Mouse (Mus musculus) hindbrain, embryonic 15.5 days (tissue): ENCODE measurements around the gene Galnt6. TPM values are rescaled to one million over a fixed set of nuclear protein-coding genes. Genes with fewer than 3 reads are reported as not detected.

Experiments
- ATAC-seq: fragments of 200-750 bp; cut with Nextera tagmentation; 2 replicates; pipeline ENCODE4 v1.8.0; 2017; ENCODE audit warnings: low read depth, moderate number of reproducible peaks, moderate TSS enrichment; ENCODE audit not compliant: low FRiP score
- H3K27ac ChIP-seq: fragments of 300-500 bp; sonication (generic); replicated peaks from 2 replicates; pipeline ENCODE4 v1.5.1; 2015; ENCODE audit warnings: mild to moderate bottlenecking, inconsistent platforms
- H3K27me3 ChIP-seq: fragments of 300-500 bp; sonication (generic); 2 replicates; pipeline ENCODE4 v1.6.1; 2015; ENCODE audit warnings: control low read depth, inconsistent platforms
- H3K36me3 ChIP-seq: fragments of 300-500 bp; sonication (generic); 2 replicates; pipeline ENCODE4 v1.6.1; 2015; ENCODE audit warnings: control low read depth, inconsistent platforms
- H3K4me1 ChIP-seq: fragments of 300-500 bp; sonication (generic); replicated peaks from 2 replicates; pipeline ENCODE4 v1.6.1; 2015; ENCODE audit warnings: control low read depth, inconsistent platforms
- H3K4me2 ChIP-seq: fragments of 300-500 bp; sonication (generic); 2 replicates; pipeline ENCODE4 v1.6.1; 2015; ENCODE audit warnings: moderate library complexity, mild to moderate bottlenecking, inconsistent platforms
- H3K4me3 ChIP-seq: fragments of 300-500 bp; sonication (generic); 2 replicates; pipeline ENCODE4 v1.5.1; 2015; ENCODE audit warnings: mild to moderate bottlenecking, inconsistent platforms
- H3K9ac ChIP-seq: fragments of 300-500 bp; sonication (generic); 2 replicates; pipeline ENCODE4 v1.6.1; 2015; ENCODE audit warnings: inconsistent platforms
- H3K9me3 ChIP-seq: fragments of 300-500 bp; sonication (generic); 2 replicates; pipeline ENCODE4 v1.6.1; 2016; ENCODE audit warnings: control low read depth, inconsistent platforms
- WGBS: fragments of 180-500 bp; shearing (Covaris S2); methylation state at CpG from one replicate; pipeline ENCODE4 v1.1.7; 2015; 5-methylcytosine and 5-hydroxymethylcytosine counted together
- polyA plus RNA-seq: library from polyadenylated mRNA; unstranded; fragments of >200 nt; fragmentation: Nextera tagmentation; extraction: Ambion mirVana; gene quantifications from 2 replicates; pipeline ENCODE4 v1.2.1, GENCODE M21; 2015

Gene Galnt6
- polyA plus RNA-seq, 1 experiment from 2014 or later, result 0.14 TPM

- no peak for ATAC-seq
- WGBS, result 83% methylated on average over 2 of the region's 2 CpGs
- H3K4me3 ChIP-seq, result no peak overlapping the region
- no peak overlapping the region for H3K9ac ChIP-seq
- H3K36me3 ChIP-seq, result no peaks in the 10 kb centered on the region
- H3K9me3 ChIP-seq, result no peaks in the 10 kb centered on the region
- H3K4me2 ChIP-seq, result no peak overlapping the region
- no peaks in the 10 kb centered on the region for H3K27me3 ChIP-seq
- H3K4me1 ChIP-seq, result peaks cover 14% of the 10 kb centered on the region
- no peak overlapping the region for H3K27ac ChIP-seq
These were observed 23.3 kb upstream of the Galnt6 start for GRCm38 (mm10) chr15:100752439-100752838.

GRCm38 (mm10) chr15:100749751-100750538 lies 20.8 kb upstream of the Galnt6 start:
- H3K4me3 ChIP-seq, result no peak overlapping the region
- WGBS, result 70% methylated on average over 10 of the region's 10 CpGs
- H3K27ac ChIP-seq, result no peak overlapping the region
- H3K9ac ChIP-seq, result no peak overlapping the region
- no peaks in the 10 kb centered on the region for H3K36me3 ChIP-seq
- no peaks in the 10 kb centered on the region for H3K9me3 ChIP-seq
- H3K27me3 ChIP-seq, result no peaks in the 10 kb centered on the region
- no peak for ATAC-seq
- no peak overlapping the region for H3K4me2 ChIP-seq
- H3K4me1 ChIP-seq, result peaks cover 13% of the 10 kb centered on the region

- no peaks in the 10 kb centered on the region for H3K36me3 ChIP-seq
- no peak overlapping the region for H3K4me3 ChIP-seq
- H3K4me1 ChIP-seq, result peaks cover 11% of the 10 kb centered on the region; the same call in 1 of the 2 replicates
- H3K4me2 ChIP-seq, result no peak overlapping the region
- H3K9me3 ChIP-seq, result no peaks in the 10 kb centered on the region
- no peak overlapping the region for H3K27ac ChIP-seq
- no peak for ATAC-seq
- no peaks in the 10 kb centered on the region for H3K27me3 ChIP-seq
- 90% methylated on average over 3 of the region's 3 CpGs for WGBS
- H3K9ac ChIP-seq, result no peak overlapping the region
These were observed 19.4 kb upstream of the Galnt6 start for GRCm38 (mm10) chr15:100748584-100748983.

GRCm38 (mm10) chr15:100747121-100747963 lies 18.2 kb upstream of the Galnt6 start:
- peak overlapping the region; percentile 51 for H3K4me2 ChIP-seq
- 3% methylated on average over 26 of the region's 27 CpGs for WGBS
- no peaks in the 10 kb centered on the region for H3K9me3 ChIP-seq
- no peaks in the 10 kb centered on the region for H3K36me3 ChIP-seq
- H3K4me3 ChIP-seq, result peak overlapping the region; percentile 26
- 0 out of 2 replicates have a peak overlapping the region, but pooled peaks have one; percentile 5 for H3K27ac ChIP-seq
- ATAC-seq, result 0 out of 2 replicates have a peak, but pooled peaks have one; percentile 23
- no peaks in the 10 kb centered on the region for H3K27me3 ChIP-seq
- H3K4me1 ChIP-seq, result peaks cover 11% of the 10 kb centered on the region; the same call in 1 of the 2 replicates
- H3K9ac ChIP-seq, result no peak overlapping the region

- Histone ChIP-seq H3K4me1 (peaks cover 11% of the 10 kb centered on the region; the same call in 1 of the 2 replicates), H3K9me3 (no peaks in the 10 kb centered on the region), H3K4me2 (peak overlapping the region; percentile 51), H3K27me3 (no peaks in the 10 kb centered on the region), H3K27ac (no peak overlapping the region), H3K36me3 (no peaks in the 10 kb centered on the region), H3K4me3 (peak overlapping the region; percentile 26), H3K9ac (no peak overlapping the region)
- no peak for ATAC-seq
- 28% methylated on average over 6 of the region's 6 CpGs for WGBS
These were observed 17.4 kb upstream of the Galnt6 start for GRCm38 (mm10) chr15:100746478-100747120.

GRCm38 (mm10) chr15:100743238-100743637 lies 14.1 kb upstream of the Galnt6 start:
- Histone ChIP-seq H3K9ac (no peak overlapping the region), H3K4me3 (no peak overlapping the region), H3K4me1 (peaks cover 11% of the 10 kb centered on the region; the same call in 1 of the 2 replicates), H3K4me2 (no peak overlapping the region), H3K27me3 (no peaks in the 10 kb centered on the region), H3K27ac (no peak overlapping the region), H3K9me3 (no peaks in the 10 kb centered on the region), H3K36me3 (no peaks in the 10 kb centered on the region)
- WGBS, result 97% methylated on average over 6 of the region's 6 CpGs
- ATAC-seq, result no peak

- H3K9me3 ChIP-seq, result no peaks in the 10 kb centered on the region
- 90% methylated on average over 6 of the region's 6 CpGs for WGBS
- no peaks in the 10 kb centered on the region for H3K36me3 ChIP-seq
- no peaks in the 10 kb centered on the region for H3K27me3 ChIP-seq
- no peak overlapping the region for H3K27ac ChIP-seq
- H3K4me3 ChIP-seq, result no peak overlapping the region
- H3K9ac ChIP-seq, result no peak overlapping the region
- ATAC-seq, result no peak
- no peak overlapping the region for H3K4me2 ChIP-seq
- no peaks in the 10 kb centered on the region for H3K4me1 ChIP-seq
These were observed 10.3 kb upstream of the Galnt6 start for GRCm38 (mm10) chr15:100739442-100739841.

- 93% methylated on average over 7 of the region's 7 CpGs for WGBS
- no peak overlapping the region for H3K4me2 ChIP-seq
- H3K4me1 ChIP-seq, result no peaks in the 10 kb centered on the region
- ATAC-seq, result no peak
- H3K4me3 ChIP-seq, result no peak overlapping the region
- H3K27me3 ChIP-seq, result no peaks in the 10 kb centered on the region
- H3K27ac ChIP-seq, result no peak overlapping the region
- no peaks in the 10 kb centered on the region for H3K9me3 ChIP-seq
- H3K9ac ChIP-seq, result no peak overlapping the region
- H3K36me3 ChIP-seq, result no peaks in the 10 kb centered on the region
These were observed 9.2 kb upstream of the Galnt6 start for GRCm38 (mm10) chr15:100738351-100738781.

- no peak for ATAC-seq
- Histone ChIP-seq H3K27ac (no peak overlapping the region), H3K4me1 (no peaks in the 10 kb centered on the region), H3K9ac (no peak overlapping the region), H3K9me3 (no peaks in the 10 kb centered on the region), H3K36me3 (no peaks in the 10 kb centered on the region), H3K4me3 (no peak overlapping the region), H3K27me3 (no peaks in the 10 kb centered on the region), H3K4me2 (no peak overlapping the region)
- WGBS, result 93% methylated on average over 3 of the region's 3 CpGs
These were observed 8.5 kb upstream of the Galnt6 start for GRCm38 (mm10) chr15:100737667-100738066.

- Histone ChIP-seq H3K27me3 (peaks cover 2% of the 10 kb centered on the region; the same call in 1 of the 2 replicates), H3K4me2 (no peak overlapping the region), H3K27ac (no peak overlapping the region), H3K9ac (no peak overlapping the region), H3K36me3 (no peaks in the 10 kb centered on the region), H3K4me3 (no peak overlapping the region), H3K9me3 (no peaks in the 10 kb centered on the region), H3K4me1 (no peaks in the 10 kb centered on the region)
- ATAC-seq, result no peak
- 82% methylated on average over 9 of the region's 9 CpGs for WGBS
These were observed 6.8 kb upstream of the Galnt6 start for GRCm38 (mm10) chr15:100735953-100736300.

GRCm38 (mm10) chr15:100735095-100735952 lies 6.1 kb upstream of the Galnt6 start:
- no peak overlapping the region for H3K4me3 ChIP-seq
- no peaks in the 10 kb centered on the region for H3K36me3 ChIP-seq
- 82% methylated on average over 14 of the region's 15 CpGs for whole genome bisulfite sequencing
- ATAC-seq, result no peak
- H3K9me3 ChIP-seq, result no peaks in the 10 kb centered on the region
- H3K9ac ChIP-seq, result no peak overlapping the region
- no peaks in the 10 kb centered on the region for H3K4me1 ChIP-seq
- H3K27ac ChIP-seq, result no peak overlapping the region
- H3K27me3 ChIP-seq, result peaks cover 6% of the 10 kb centered on the region
- H3K4me2 ChIP-seq, result no peak overlapping the region
